ENCODE assay signal across 26 mouse cellular contexts in genomic region chr1:182145546-182145945, GRCm38 (mm10). TPM values are rescaled to one million over a fixed set of nuclear protein-coding genes. Genes with fewer than 3 reads are reported as not detected.
DNase-seq lines count a peak whose midpoint lies in the region; ATAC-seq and TF ChIP-seq lines count a peak whose summit lies in the region.
"Had no signal": no experiment of that assay in that cellular context is flagged by ENCODE, and none has a peak within 500 bp of the region (broad histone marks: within the 10 kb centered on the region; RNA-seq: fewer than 3 reads in every experiment).

No protein-coding gene starts in this region.

- no peak for DNase-seq in hindbrain, postnatal 0 days (ENCODE audit: low spot score)
- DNase-seq in Muller cell, postnatal 12 days (ENCODE audit: inconsistent ontology term): peak; percentile 20
- peak; percentile 83 for DNase-seq in embryonic facial prominence, embryonic 10.5 days (ENCODE audit: low spot score)
- no peak for DNase-seq in layer of hippocampus, adult 18-20 months (ENCODE audit: low spot score in 2 of 2)
- no peak for DNase-seq in lung, postnatal 0 days (ENCODE audit: low spot score)
- DNase-seq in heart, adult 9 months (ENCODE audit: low spot score in 2 of 2): no peak
- DNase-seq: cerebellum, postnatal 10 days; gastrocnemius, postnatal 14 days; heart, adult 2 months; kidney, adult 9 months; kidney, postnatal 4 days; liver, embryonic 13.5 days had no signal

- H3K4me2 ChIP-seq in hindbrain, postnatal 0 days (ENCODE audit: low read depth, low read length): no peak overlapping the region
- H3K4me2 ChIP-seq in hindbrain, embryonic 12.5 days (replicated peaks): no peak overlapping the region
- H3K4me2 ChIP-seq in limb, embryonic 13.5 days (replicated peaks): no peak overlapping the region
- no peak overlapping the region for H3K4me2 ChIP-seq in lung, postnatal 0 days (replicated peaks; ENCODE audit: low read depth, low read length)
- H3K4me2 ChIP-seq: liver, embryonic 13.5 days had no signal

- no peak for TF ChIP-seq EP300 in lung, postnatal 0 days (IDR thresholded peaks at IDR 0.05)

- H3K27ac ChIP-seq in hindbrain, postnatal 0 days: no peak overlapping the region
- no peak overlapping the region for H3K27ac ChIP-seq in hindbrain, embryonic 12.5 days
- no peak overlapping the region; the same call in 1 of the 2 replicates for H3K27ac ChIP-seq in embryonic facial prominence, embryonic 10.5 days (replicated peaks)
- H3K27ac ChIP-seq in limb, embryonic 13.5 days: no peak overlapping the region
- H3K27ac ChIP-seq in lung, postnatal 0 days (ENCODE audit: low read length): no peak overlapping the region
- H3K27ac ChIP-seq: heart, adult 2 months; liver, embryonic 13.5 days had no signal

- no peaks in the 10 kb centered on the region for H3K4me1 ChIP-seq in hindbrain, postnatal 0 days (ENCODE audit: insufficient read depth, low read length)
- no peaks in the 10 kb centered on the region for H3K4me1 ChIP-seq in hindbrain, embryonic 12.5 days
- H3K4me1 ChIP-seq in embryonic facial prominence, embryonic 10.5 days: peaks cover 24% of the 10 kb centered on the region
- H3K4me1 ChIP-seq in limb, embryonic 13.5 days: peaks cover 8% of the 10 kb centered on the region; the same call in 1 of the 2 replicates
- H3K4me1 ChIP-seq in lung, postnatal 0 days (ENCODE audit: insufficient read depth, low read depth, low read length): no peaks in the 10 kb centered on the region
- H3K4me1 ChIP-seq: liver, embryonic 13.5 days had no signal

- no peaks in the 10 kb centered on the region for H3K9me3 ChIP-seq in hindbrain, postnatal 0 days (ENCODE audit: low read length)
- no peaks in the 10 kb centered on the region for H3K9me3 ChIP-seq in hindbrain, embryonic 12.5 days (replicated peaks)
- H3K9me3 ChIP-seq in embryonic facial prominence, embryonic 10.5 days: no peaks in the 10 kb centered on the region
- H3K9me3 ChIP-seq in limb, embryonic 13.5 days: no peaks in the 10 kb centered on the region
- no peaks in the 10 kb centered on the region for H3K9me3 ChIP-seq in lung, postnatal 0 days (ENCODE audit: low read length)
- H3K9me3 ChIP-seq: liver, embryonic 13.5 days had no signal

- no peak for ATAC-seq in hindbrain, postnatal 0 days
- ATAC-seq in hindbrain, embryonic 12.5 days (ENCODE audit: low FRiP score): no peak
- ATAC-seq in limb, embryonic 13.5 days (ENCODE audit: low FRiP score, low read depth): peak; percentile 59; the same call in 1 of the 2 replicates
- ATAC-seq in lung, postnatal 0 days: no peak
- ATAC-seq: hindbrain, embryonic 16.5 days; Patski had no signal

- TF ChIP-seq CTCF in hindbrain, postnatal 0 days (IDR thresholded peaks at IDR 0.05; ENCODE audit: low read depth): 0 out of 2 replicates have a peak, but pooled peaks have one; percentile 16
- no peak for TF ChIP-seq CTCF in lung, postnatal 0 days (IDR thresholded peaks at IDR 0.05)

- H3K9ac ChIP-seq in hindbrain, postnatal 0 days (replicated peaks; ENCODE audit: low read length): no peak overlapping the region
- no peak overlapping the region for H3K9ac ChIP-seq in hindbrain, embryonic 12.5 days
- H3K9ac ChIP-seq in limb, embryonic 13.5 days: no peak overlapping the region
- no peak overlapping the region for H3K9ac ChIP-seq in lung, postnatal 0 days (replicated peaks; ENCODE audit: low read depth)
- H3K9ac ChIP-seq: liver, embryonic 13.5 days had no signal

- no peak overlapping the region for H3K4me3 ChIP-seq in hindbrain, postnatal 0 days (ENCODE audit: low read length)
- H3K4me3 ChIP-seq in hindbrain, embryonic 12.5 days: no peak overlapping the region
- H3K4me3 ChIP-seq in embryonic facial prominence, embryonic 10.5 days: no peak overlapping the region
- no peak overlapping the region for H3K4me3 ChIP-seq in limb, embryonic 13.5 days
- H3K4me3 ChIP-seq in lung, postnatal 0 days (ENCODE audit: low read depth, low read length): no peak overlapping the region
- H3K4me3 ChIP-seq: heart, adult 2 months; liver, embryonic 13.5 days had no signal

- 56% methylated on average over 5 of the region's 5 CpGs for WGBS in hindbrain, postnatal 0 days
- WGBS in hindbrain, embryonic 12.5 days: 55% methylated on average over 5 of the region's 5 CpGs
- WGBS in embryonic facial prominence, embryonic 10.5 days: 30% methylated on average over 5 of the region's 5 CpGs
- WGBS in limb, embryonic 13.5 days: 17% methylated on average over 5 of the region's 5 CpGs
- WGBS in lung, postnatal 0 days: 52% methylated on average over 5 of the region's 5 CpGs

- no peaks in the 10 kb centered on the region for H3K27me3 ChIP-seq in hindbrain, postnatal 0 days (ENCODE audit: insufficient read depth, low read length)
- no peaks in the 10 kb centered on the region for H3K27me3 ChIP-seq in hindbrain, embryonic 12.5 days
- H3K27me3 ChIP-seq in embryonic facial prominence, embryonic 10.5 days (replicated peaks; ENCODE audit: low read depth, poor library complexity, severe bottlenecking): no peaks in the 10 kb centered on the region
- H3K27me3 ChIP-seq in limb, embryonic 13.5 days: no peaks in the 10 kb centered on the region
- no peaks in the 10 kb centered on the region for H3K27me3 ChIP-seq in lung, postnatal 0 days (replicated peaks; ENCODE audit: insufficient read depth, low read length)
- H3K27me3 ChIP-seq: liver, embryonic 13.5 days; Patski had no signal

- no peaks in the 10 kb centered on the region for H3K36me3 ChIP-seq in hindbrain, postnatal 0 days (ENCODE audit: insufficient read depth, low read length)
- H3K36me3 ChIP-seq in hindbrain, embryonic 12.5 days: no peaks in the 10 kb centered on the region
- no peaks in the 10 kb centered on the region for H3K36me3 ChIP-seq in embryonic facial prominence, embryonic 10.5 days (replicated peaks)
- H3K36me3 ChIP-seq in limb, embryonic 13.5 days: no peaks in the 10 kb centered on the region
- no peaks in the 10 kb centered on the region for H3K36me3 ChIP-seq in lung, postnatal 0 days (ENCODE audit: insufficient read depth, low read length)
- H3K36me3 ChIP-seq: liver, embryonic 13.5 days had no signal

RNA-seq across cellular contexts. Expression of gene Vmn1r1, which starts 18.7 kb away (rescaled TPM):
- not detected in 2 replicates for total RNA-seq in hindbrain, postnatal 0 days (2014; rRNA removed)
- polyA plus RNA-seq in hindbrain, postnatal 0 days (2015; fragmentation: Nextera tagmentation; extraction: Ambion mirVana): not detected in 2 replicates
- not detected in 2 replicates for polyA plus RNA-seq in hindbrain, embryonic 12.5 days (2016; fragmentation: Nextera tagmentation; extraction: Ambion mirVana)
- polyA plus RNA-seq in embryonic facial prominence, embryonic 10.5 days (2016; fragmentation: Nextera tagmentation; extraction: Ambion mirVana): not detected in 2 replicates
- not detected in 2 replicates for polyA plus RNA-seq in limb, embryonic 13.5 days (2015; fragmentation: Nextera tagmentation; extraction: Ambion mirVana)
- total RNA-seq in layer of hippocampus, adult 18-20 months (2021): not detected
- not detected in 2 replicates for polyA plus RNA-seq in lung, postnatal 0 days (2015; fragmentation: Nextera tagmentation; extraction: Ambion mirVana)
- total RNA-seq: gastrocnemius, postnatal 14 days; heart, adult 2 months; layer of hippocampus, postnatal 14 days; left cerebral cortex, postnatal 10 days; megakaryocyte, adult 5-6 weeks; monocyte, adult 5-6 weeks had no signal
- polyA plus RNA-seq: embryonic facial prominence, embryonic 14.5 days; frontal cortex, adult 2 months; heart, adult 2 months; heart, postnatal 0 days; hindbrain, embryonic 16.5 days; liver, embryonic 13.5 days; lung, embryonic 16.5 days; neural tube, embryonic 14.5 days; Patski; small intestine, adult 2 months had no signal

RNA-seq across cellular contexts. Expression of gene Srp9, which starts 21.0 kb away (rescaled TPM):
- 61.4 and 63.9 TPM in 2 replicates for total RNA-seq in hindbrain, postnatal 0 days (2014; rRNA removed)
- 168 and 179 TPM in 2 replicates for polyA plus RNA-seq in hindbrain, postnatal 0 days (2015; fragmentation: Nextera tagmentation; extraction: Ambion mirVana)
- 158 and 167 TPM in 2 replicates for polyA plus RNA-seq in hindbrain, embryonic 12.5 days (2016; fragmentation: Nextera tagmentation; extraction: Ambion mirVana)
- polyA plus RNA-seq in embryonic facial prominence, embryonic 10.5 days (2016; fragmentation: Nextera tagmentation; extraction: Ambion mirVana): 159 and 166 TPM in 2 replicates
- 165 and 173 TPM in 2 replicates for polyA plus RNA-seq in limb, embryonic 13.5 days (2015; fragmentation: Nextera tagmentation; extraction: Ambion mirVana)
- total RNA-seq in layer of hippocampus, adult 18-20 months (2021): 10 to 100 TPM; 71.7 to 73.8 TPM
- polyA plus RNA-seq in lung, postnatal 0 days (2015; fragmentation: Nextera tagmentation; extraction: Ambion mirVana): 146 and 148 TPM in 2 replicates

Comparison
In these comparisons a context has a peak if more than half of its experiments do, and no peak if none do; other contexts are left out.
1. DNase-seq: peak in Muller cell, postnatal 12 days (single experiment) and embryonic facial prominence, embryonic 10.5 days (single experiment); none in hindbrain, postnatal 0 days (single experiment), layer of hippocampus, adult 18-20 months (0 of 2), lung, postnatal 0 days (single experiment) and heart, adult 9 months (0 of 2).